Mouse (Mus musculus) heart, postnatal 0 days (tissue): ENCODE data around the gene Srp68.

ENCODE experiments used
- CTCF ChIP-seq: IDR thresholded peaks from 2 replicates; pipeline ENCODE4 v1.5.1; 2016; ENCODE audit warnings: antibody characterized with exemption, control low read depth, low read depth
- EP300 ChIP-seq: IDR thresholded peaks from 2 replicates; pipeline ENCODE4 v1.6.1; 2016; ENCODE audit warnings: antibody characterized with exemption, low read depth

GRCm38 (mm10) chr11:116259461-116259860 is 14.6 kb downstream of the Srp68 start:
- TF ChIP-seq CTCF (no peak), EP300 (no peak)
